Comparison of ENCODE assay signal across 8 mouse cellular contexts in the genomic region with DNA sequence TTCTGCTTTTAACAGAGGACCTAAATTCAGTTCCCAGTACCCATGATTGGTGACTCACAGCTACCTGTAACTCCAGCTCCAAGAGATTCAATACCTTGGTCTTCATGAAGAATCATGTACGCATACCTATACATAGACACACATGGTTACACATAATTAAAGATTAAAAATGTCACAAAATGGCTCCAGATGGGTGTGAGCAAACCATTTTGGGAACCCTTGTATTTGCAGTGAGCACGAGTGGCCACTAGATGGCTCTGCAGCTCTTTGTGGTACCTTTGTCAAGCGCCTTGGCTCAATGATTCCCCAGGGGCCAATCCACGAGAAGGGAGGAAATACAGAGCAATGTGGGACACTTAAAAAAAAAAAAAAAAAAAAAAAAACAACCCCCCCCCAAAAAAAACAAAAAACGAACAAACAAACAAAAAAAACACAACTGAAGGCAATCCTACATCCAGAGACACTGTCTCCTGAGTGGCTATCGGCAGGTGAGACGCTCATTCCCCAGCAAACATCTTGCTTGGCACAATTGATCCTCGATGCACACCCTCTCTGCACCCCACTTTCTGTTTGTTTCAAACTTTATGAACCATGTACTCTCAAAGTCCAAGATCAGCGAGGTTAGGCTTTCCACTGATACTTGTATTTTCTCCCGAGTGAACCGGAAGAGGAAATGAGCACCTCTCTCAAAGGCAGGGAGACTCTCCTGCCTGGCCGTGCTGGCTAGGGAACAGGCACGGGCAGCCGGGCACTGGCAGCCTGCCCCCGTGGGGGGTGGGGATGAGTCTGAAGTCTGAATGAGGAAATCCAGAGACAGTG. TPM values are rescaled to one million over a fixed set of nuclear protein-coding genes. Genes with fewer than 3 reads are reported as not detected.
DNase-seq lines count a peak whose midpoint lies in the region; ATAC-seq and TF ChIP-seq lines count a peak whose summit lies in the region.

No protein-coding gene starts in this region.

- peak overlapping the region; percentile 60 for H3K9ac ChIP-seq in heart, embryonic 14.5 days (ENCODE audit: low read length)
- H3K9ac ChIP-seq in liver, embryonic 11.5 days (ENCODE audit: low read depth, low read length): peak overlapping the region; percentile 65

- peak overlapping the region; percentile 33 to 39; a peak in 2 of 4 replicates for H3K27ac ChIP-seq in heart, embryonic 14.5 days (replicated peaks in 1 of 2; ENCODE audit: control insufficient read depth in 1 of 2, insufficient read depth in 1 of 2, low read depth in 2 of 2, low read length in 2 of 2)
- peak overlapping the region; percentile 8; the same call in 1 of the 2 replicates for H3K27ac ChIP-seq in liver, embryonic 11.5 days (ENCODE audit: low read depth, low read length)

- 12% methylated on average over 15 of the region's 15 CpGs for WGBS in heart, embryonic 14.5 days
- WGBS in liver, embryonic 11.5 days: 11% methylated on average over 15 of the region's 15 CpGs

- no peak for TF ChIP-seq POLR2A in myocyte (IDR thresholded peaks at IDR 0.05; ENCODE audit: insufficient read length, low read depth)

- H3K79me2 ChIP-seq in myocyte (ENCODE audit: control insufficient read depth, insufficient read depth): no peaks in the 10 kb centered on the region

- peak overlapping the region; percentile 69 for H3K4me2 ChIP-seq in heart, embryonic 14.5 days (ENCODE audit: low read length)
- peak overlapping the region; percentile 70 for H3K4me2 ChIP-seq in liver, embryonic 11.5 days
- peak overlapping the region; percentile 73 for H3K4me2 ChIP-seq in myocyte (ENCODE audit: low read depth)

- no peaks in the 10 kb centered on the region for H3K9me3 ChIP-seq in heart, embryonic 14.5 days (ENCODE audit: control insufficient read depth, low read length)
- no peaks in the 10 kb centered on the region for H3K9me3 ChIP-seq in liver, embryonic 11.5 days (ENCODE audit: control insufficient read depth, low read length)

- H3ac ChIP-seq in myocyte (ENCODE audit: control insufficient read depth, insufficient read length): no peak overlapping the region

- H3K27me3 ChIP-seq in heart, embryonic 14.5 days (ENCODE audit: control insufficient read depth, insufficient read depth, low read length): no peaks in the 10 kb centered on the region
- H3K27me3 ChIP-seq in liver, embryonic 11.5 days (replicated peaks; ENCODE audit: control insufficient read depth, insufficient read depth, low read length): no peaks in the 10 kb centered on the region
- H3K27me3 ChIP-seq in myocyte (ENCODE audit: control insufficient read depth, insufficient read depth, insufficient read length): no peaks in the 10 kb centered on the region

- peak; percentile 43; the same call in 1 of the 2 replicates for ATAC-seq in heart, embryonic 14.5 days (ENCODE audit: insufficient number of reproducible peaks, insufficient read depth, low FRiP score, low read depth)
- peak; percentile 79 for ATAC-seq in liver, embryonic 11.5 days (replicated peaks; ENCODE audit: low FRiP score)

- H3K36me3 ChIP-seq in heart, embryonic 14.5 days (ENCODE audit: control insufficient read depth, insufficient read depth, low read length): no peaks in the 10 kb centered on the region
- H3K36me3 ChIP-seq in liver, embryonic 11.5 days (ENCODE audit: control insufficient read depth, insufficient read depth, low read length): no peaks in the 10 kb centered on the region
- no peaks in the 10 kb centered on the region for H3K36me3 ChIP-seq in myocyte (ENCODE audit: control insufficient read depth, insufficient read depth)

- DNase-seq in CD8-positive naive resting alpha-beta T cell, adult 2 months (ENCODE audit: low read depth in 2 of 2, low spot score in 2 of 2): peak; percentile 74 to 84
- peak; percentile 77 for DNase-seq in c-Kit-negative CD71-positive TER-119-positive erythroid progenitor cells, embryonic 14.5 days (ENCODE audit: low read depth, low spot score)
- DNase-seq in fibroblast of lung, adult 2 months (ENCODE audit: low read depth): peak; percentile 73
- peak; percentile 93 for DNase-seq in kidney, postnatal 10 days
- DNase-seq in liver, embryonic 11.5 days (ENCODE audit: low spot score): peak; percentile 82
- DNase-seq in spleen, postnatal 4 days (ENCODE audit: low spot score in 2 of 2): peak; percentile 85 to 91

- H3K4me1 ChIP-seq in heart, embryonic 14.5 days (ENCODE audit: control insufficient read depth in 2 of 2, insufficient read depth in 2 of 2, low read length in 2 of 2): peaks cover 0 to 2% of the 10 kb centered on the region in 2 experiments; a peak in 1 of 4 replicates
- H3K4me1 ChIP-seq in liver, embryonic 11.5 days (replicated peaks; ENCODE audit: control insufficient read depth, insufficient read depth, low read length): no peaks in the 10 kb centered on the region

- H3K4me3 ChIP-seq in heart, embryonic 14.5 days (ENCODE audit: control insufficient read depth in 1 of 2, insufficient read depth in 1 of 2, low read depth in 1 of 2, low read length in 2 of 2): peak overlapping the region; percentile 37 to 46
- peak overlapping the region; percentile 51 for H3K4me3 ChIP-seq in liver, embryonic 11.5 days (ENCODE audit: low read depth, low read length)
- peak overlapping the region; percentile 5 for H3K4me3 ChIP-seq in myocyte

TF ChIP-seq in myocyte, 11 proteins besides CTCF, POLR2A, EP300 and RAD21:
- no peak for TF ChIP-seq MAX (IDR thresholded peaks at IDR 0.05; ENCODE audit: low read depth)
- TF ChIP-seq TCF3 (IDR thresholded peaks at IDR 0.05; ENCODE audit: insufficient read length, low read depth): no peak
- TF ChIP-seq SRF (IDR thresholded peaks at IDR 0.05; ENCODE audit: control insufficient read depth, insufficient read length, low read depth): no peak
- TF ChIP-seq CEBPB (IDR thresholded peaks at IDR 0.05; ENCODE audit: insufficient read depth, poor library complexity, severe bottlenecking): no peak
- TF ChIP-seq USF1 (IDR thresholded peaks at IDR 0.05; ENCODE audit: low read depth): no peak
- no peak for TF ChIP-seq MYOD1 (IDR thresholded peaks at IDR 0.05; ENCODE audit: control insufficient read depth in 1 of 3, insufficient read length in 2 of 3, low read depth in 2 of 3)
- no peak for TF ChIP-seq MYOG (IDR thresholded peaks at IDR 0.05; ENCODE audit: control insufficient read depth in 1 of 3, insufficient read depth in 1 of 3, insufficient read length in 2 of 3, low read depth in 2 of 3)
- no peak for TF ChIP-seq REST (IDR thresholded peaks at IDR 0.05; ENCODE audit: insufficient read depth, insufficient read length)
- TF ChIP-seq TCF12 (IDR thresholded peaks at IDR 0.05; ENCODE audit: insufficient read depth, poor library complexity, severe bottlenecking): no peak
- no peak for TF ChIP-seq POLR2AphosphoS2 (IDR thresholded peaks at IDR 0.05; ENCODE audit: insufficient read length, low read depth)
- no peak for TF ChIP-seq E2F4 (IDR thresholded peaks at IDR 0.05; ENCODE audit: insufficient read depth)

RNA-seq across cellular contexts. Expression of a gene that starts 35.1 kb away (rescaled TPM):
- 114 and 121 TPM in 2 replicates for polyA plus RNA-seq in heart, embryonic 14.5 days (2014; fragmentation: Nextera tagmentation; extraction: Ambion mirVana)
- polyA plus RNA-seq in liver, embryonic 11.5 days (2014; fragmentation: Nextera tagmentation; extraction: Ambion mirVana): 149 TPM in 2 replicates
- polyA plus RNA-seq in myocyte (2012; fragmentation: generic; extraction: Trizol): 102 TPM

RNA-seq across cellular contexts. Expression of a gene that starts 40.8 kb away (rescaled TPM):
- polyA plus RNA-seq in heart, embryonic 14.5 days (2014; fragmentation: Nextera tagmentation; extraction: Ambion mirVana): 7.2 and 7.5 TPM in 2 replicates
- polyA plus RNA-seq in liver, embryonic 11.5 days (2014; fragmentation: Nextera tagmentation; extraction: Ambion mirVana): 9.0 and 9.1 TPM in 2 replicates
- 3.8 TPM for polyA plus RNA-seq in myocyte (2012; fragmentation: generic; extraction: Trizol)

RNA-seq across cellular contexts. Expression of a gene that starts 56.6 kb away (rescaled TPM):
- 12.5 and 12.6 TPM in 2 replicates for polyA plus RNA-seq in heart, embryonic 14.5 days (2014; fragmentation: Nextera tagmentation; extraction: Ambion mirVana)
- polyA plus RNA-seq in liver, embryonic 11.5 days (2014; fragmentation: Nextera tagmentation; extraction: Ambion mirVana): 22.3 and 24.6 TPM in 2 replicates
- polyA plus RNA-seq in myocyte (2012; fragmentation: generic; extraction: Trizol): 9.0 TPM

Comparison
In these comparisons a context has a peak if more than half of its experiments do, and no peak if none do; other contexts are left out.
1. Peak in every context shown above with its lines: DNase-seq, ATAC-seq, H3K4me3 ChIP-seq and H3K27ac ChIP-seq.